Mouse (Mus musculus) testis, adult 2 months (tissue): ENCODE measurements at regions not wholly inside any gene's neighbourhood (a gene's known extent, or its start where the extent isn't known, plus 50 kb on each side); places are given as distances from the start of the nearest gene placed in this dataset.

Source experiments
- H3K27ac ChIP-seq: fragments of 200-500 bp; 2 replicates; pipeline ENCODE4 v1.5.1; 2012; ENCODE audit warnings: low read depth, low read length; ENCODE audit not compliant: control insufficient read depth, insufficient read depth
- H3K27me3 ChIP-seq: fragments of 200-500 bp; 2 replicates; pipeline ENCODE4 v1.6.1; 2012; ENCODE audit warnings: mild to moderate bottlenecking, low read length, moderate library complexity; ENCODE audit not compliant: control insufficient read depth, insufficient read depth
- H3K36me3 ChIP-seq: fragments of 200-500 bp; 2 replicates; pipeline ENCODE4 v1.6.1; 2012; ENCODE audit warnings: mild to moderate bottlenecking, low read length; ENCODE audit not compliant: control insufficient read depth, insufficient read depth
- H3K4me1 ChIP-seq: fragments of 200-500 bp; 2 replicates; pipeline ENCODE4 v1.6.1; 2012; ENCODE audit warnings: low read length; ENCODE audit not compliant: control insufficient read depth, insufficient read depth
- H3K4me3 ChIP-seq: fragments of 200-500 bp; 2 replicates; pipeline ENCODE4 v1.5.1; 2012; ENCODE audit warnings: low read depth, mild to moderate bottlenecking, low read length, moderate library complexity, mixed read lengths; ENCODE audit not compliant: control insufficient read depth
- CTCF ChIP-seq: fragments of 200-500 bp; IDR thresholded peaks from 2 replicates; pipeline ENCODE4 v1.5.1; 2012; ENCODE audit warnings: low read depth, mild to moderate bottlenecking, inconsistent platforms, low read length, moderate library complexity; ENCODE audit not compliant: control insufficient read depth, insufficient read depth, insufficient replicate concordance
- POLR2A ChIP-seq: fragments of 200-500 bp; IDR thresholded peaks from 2 replicates; pipeline ENCODE4 v1.6.1; 2012; ENCODE audit warnings: low read depth, mild to moderate bottlenecking, inconsistent platforms, low read length, moderate library complexity; ENCODE audit not compliant: control insufficient read depth

DNA sequence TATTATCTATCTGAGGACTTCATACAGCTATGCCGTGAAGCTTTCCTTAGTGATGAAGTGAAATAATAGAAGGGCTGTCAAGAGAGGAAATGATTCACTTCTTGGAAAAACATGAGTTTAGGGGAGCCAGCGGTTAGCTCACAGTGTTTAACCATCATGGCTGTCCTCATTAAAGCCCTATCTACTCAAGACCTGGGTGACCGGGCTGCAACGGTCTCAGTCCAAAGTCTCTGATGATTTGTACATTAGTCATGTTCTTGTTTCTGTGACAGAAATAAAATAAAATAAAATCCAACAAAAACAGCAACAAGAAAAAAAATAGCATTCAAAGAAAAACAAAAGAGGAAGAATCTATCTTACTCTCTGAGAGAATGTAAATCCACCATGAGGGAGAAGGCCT is 555.4 kb upstream of the Kirrel3 start:
- H3K4me1 ChIP-seq = no peaks in the 10 kb centered on the region
- no peak for TF ChIP-seq POLR2A
- TF ChIP-seq CTCF = no peak

DNA sequence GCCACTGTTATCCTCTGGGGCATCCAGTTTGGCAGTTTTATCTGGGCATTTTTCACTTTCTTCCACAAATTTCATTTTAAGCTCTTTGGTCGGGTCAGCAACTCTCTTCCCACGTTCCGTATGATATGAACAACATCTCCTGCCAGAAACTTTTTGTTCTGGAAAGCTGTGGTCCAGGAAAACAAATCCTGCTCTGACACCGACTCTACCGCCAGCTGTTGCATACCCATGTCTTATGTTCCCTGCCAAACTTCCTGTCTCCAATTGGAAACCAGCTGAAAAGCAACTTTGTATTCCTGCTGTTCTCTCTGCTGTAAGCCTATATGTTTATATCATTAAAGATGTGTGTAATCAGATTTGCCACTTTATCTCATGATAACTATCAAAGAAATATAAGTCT is 551.6 kb upstream of the Kirrel3 start:
- Histone ChIP-seq H3K4me3 (no peak overlapping the region), H3K27ac (no peak overlapping the region), H3K36me3 (no peaks in the 10 kb centered on the region), H3K27me3 (no peaks in the 10 kb centered on the region), H3K4me1 (no peaks in the 10 kb centered on the region)
- no peak for TF ChIP-seq POLR2A
- TF ChIP-seq CTCF = no peak

More for the DNA sequence above, 555.4 kb upstream of the Kirrel3 start:
- Histone ChIP-seq H3K27ac (no peak overlapping the region), H3K36me3 (no peaks in the 10 kb centered on the region), H3K4me3 (no peak overlapping the region), H3K27me3 (no peaks in the 10 kb centered on the region)

DNA sequence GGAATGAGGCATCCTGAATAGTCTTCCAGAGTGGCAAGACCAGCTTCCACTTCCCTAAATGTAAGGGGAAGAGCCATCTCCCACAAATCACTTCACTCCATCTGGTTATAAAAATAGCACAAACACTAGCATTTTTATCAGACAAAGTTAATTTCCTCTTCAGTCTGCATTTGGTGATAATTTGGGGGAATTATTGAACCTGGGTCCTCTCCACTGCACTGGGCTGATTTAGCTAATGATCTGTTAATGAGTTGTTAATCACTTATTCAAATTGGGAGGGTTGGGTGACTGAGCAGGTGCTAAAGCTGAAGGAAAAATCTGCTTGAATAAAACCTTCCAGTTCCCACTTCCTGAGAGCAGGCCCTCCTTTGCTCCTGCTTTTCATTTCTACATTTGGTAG is 531.4 kb upstream of the Kirrel3 start:
- no peaks in the 10 kb centered on the region for H3K27me3 ChIP-seq
- no peaks in the 10 kb centered on the region for H3K4me1 ChIP-seq
- TF ChIP-seq POLR2A (no peak), CTCF (no peak)
- no peak overlapping the region for H3K4me3 ChIP-seq
- H3K36me3 ChIP-seq = no peaks in the 10 kb centered on the region
- H3K27ac ChIP-seq = no peak overlapping the region
